Mouse (Mus musculus): ENCODE data around the gene Sept9. TPM values are rescaled to one million over a fixed set of nuclear protein-coding genes. Genes with fewer than 3 reads are reported as not detected.

The Sept9 gene
- polyA plus RNA-seq, 1 experiment: 0.37 TPM

DNA sequence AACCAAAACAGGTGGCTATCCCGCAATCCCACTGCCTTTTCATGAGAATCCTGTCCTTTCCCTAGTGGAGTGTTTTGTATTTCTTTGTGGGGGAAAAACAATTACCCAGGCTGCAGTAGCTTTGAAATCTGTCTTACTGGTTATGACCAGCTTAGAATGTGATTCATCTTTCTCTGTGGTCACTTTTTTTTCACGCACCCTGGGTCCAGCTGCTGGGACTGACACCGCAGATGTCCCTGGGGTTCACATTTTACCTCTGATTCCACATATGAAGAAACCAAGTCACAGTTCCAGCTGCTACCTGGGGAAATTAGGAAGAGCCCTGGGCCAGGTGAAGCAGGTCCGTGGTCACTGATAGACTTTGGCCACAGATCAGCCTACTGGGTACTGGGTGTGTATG lies 194.3 kb downstream of the Sept9 start:
- no peak overlapping the region for H3K4me3 ChIP-seq (replicated peaks)
- no peaks in the 10 kb centered on the region for H3K36me3 ChIP-seq (ENCODE audit: control insufficient read depth)
- peaks cover 45% of the 10 kb centered on the region for H3K27me3 ChIP-seq (ENCODE audit: control insufficient read depth)
- H3K9me3 ChIP-seq (ENCODE audit: control insufficient read depth, low read length): no peaks in the 10 kb centered on the region
- H3K4me1 ChIP-seq (ENCODE audit: control insufficient read depth): no peaks in the 10 kb centered on the region
- TF ChIP-seq TAL1 (IDR thresholded peaks at IDR 0.05; ENCODE audit: low read length): no peak
- TF ChIP-seq GATA1 (IDR thresholded peaks at IDR 0.05; ENCODE audit: low read length): no peak

GRCm38 (mm10) chr11:117394230-117395137 lies 195.0 kb downstream of the Sept9 start:
- Histone ChIP-seq H3K9me3 (ENCODE audit: control insufficient read depth, low read length) (no peaks in the 10 kb centered on the region), H3K4me1 (ENCODE audit: control insufficient read depth) (no peaks in the 10 kb centered on the region), H3K4me3 (replicated peaks) (no peak overlapping the region), H3K36me3 (ENCODE audit: control insufficient read depth) (no peaks in the 10 kb centered on the region), H3K27me3 (ENCODE audit: control insufficient read depth) (peaks cover 49% of the 10 kb centered on the region)
- TF ChIP-seq GATA1 (IDR thresholded peaks at IDR 0.05; ENCODE audit: low read length) (no peak), TAL1 (IDR thresholded peaks at IDR 0.05; ENCODE audit: low read length) (no peak)

- no peaks in the 10 kb centered on the region for H3K36me3 ChIP-seq (ENCODE audit: control insufficient read depth)
- H3K27me3 ChIP-seq (ENCODE audit: control insufficient read depth): peaks cover 52% of the 10 kb centered on the region
- H3K4me3 ChIP-seq (replicated peaks): no peak overlapping the region
- H3K4me1 ChIP-seq (ENCODE audit: control insufficient read depth): no peaks in the 10 kb centered on the region
- H3K9me3 ChIP-seq (ENCODE audit: control insufficient read depth, low read length): no peaks in the 10 kb centered on the region
- TF ChIP-seq GATA1 (IDR thresholded peaks at IDR 0.05; ENCODE audit: low read length) (no peak), TAL1 (IDR thresholded peaks at IDR 0.05; ENCODE audit: low read length) (no peak)
Observed at GRCm38 (mm10) chr11:117395228-117395627, 195.8 kb downstream of the Sept9 start.

DNA sequence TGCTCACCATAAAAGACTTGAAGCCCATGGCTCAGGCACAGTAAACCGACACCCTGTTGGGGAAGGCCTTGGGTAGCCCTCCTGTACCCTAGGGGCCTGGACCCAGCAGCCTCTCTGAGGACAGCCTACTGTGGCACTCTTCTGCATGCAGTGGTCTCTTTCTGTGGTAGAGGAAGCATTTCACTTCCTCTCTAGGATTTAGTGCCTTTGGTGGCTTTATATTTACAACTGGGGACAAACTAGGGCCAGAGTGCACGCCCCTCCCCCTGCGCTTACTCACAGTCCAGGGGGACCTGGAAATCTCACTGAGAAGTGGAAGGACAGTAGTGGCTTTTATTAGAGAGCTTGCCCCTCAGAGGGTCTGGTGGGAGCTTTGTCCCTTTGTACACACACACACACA lies 197.5 kb downstream of the Sept9 start:
- Histone ChIP-seq H3K4me1 (ENCODE audit: control insufficient read depth) (no peaks in the 10 kb centered on the region), H3K4me3 (replicated peaks) (no peak overlapping the region), H3K9me3 (ENCODE audit: control insufficient read depth, low read length) (0 out of 2 replicates have a peak, but pooled peaks cover 2% of the 10 kb centered on the region), H3K27me3 (ENCODE audit: control insufficient read depth) (peaks cover 59% of the 10 kb centered on the region), H3K36me3 (ENCODE audit: control insufficient read depth) (no peaks in the 10 kb centered on the region)
- no peak for TF ChIP-seq GATA1 (IDR thresholded peaks at IDR 0.05; ENCODE audit: low read length)
- no peak for TF ChIP-seq TAL1 (IDR thresholded peaks at IDR 0.05; ENCODE audit: low read length)

DNA sequence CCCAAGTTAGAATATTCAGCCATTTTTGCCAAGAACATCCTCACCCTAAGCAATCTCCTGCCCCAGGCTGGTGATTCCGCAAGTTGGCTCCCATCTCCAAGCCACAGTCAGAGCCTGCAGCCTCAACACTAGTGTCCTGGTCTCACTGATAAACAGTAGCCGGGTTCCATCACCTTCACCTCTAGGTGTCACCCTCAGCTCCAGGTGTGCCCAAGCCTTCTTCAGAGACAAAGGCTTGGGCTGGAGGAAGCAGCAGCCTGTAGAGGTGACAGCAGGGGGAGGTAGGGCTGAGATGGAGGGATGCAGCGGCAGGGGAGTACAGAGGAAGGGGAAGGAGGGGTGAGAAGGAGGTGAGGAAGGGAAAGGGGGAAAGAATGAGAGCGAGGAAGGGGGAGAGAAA lies 198.3 kb downstream of the Sept9 start:
- H3K27me3 ChIP-seq (ENCODE audit: control insufficient read depth): peaks cover 68% of the 10 kb centered on the region
- H3K4me1 ChIP-seq (ENCODE audit: control insufficient read depth): no peaks in the 10 kb centered on the region
- H3K36me3 ChIP-seq (ENCODE audit: control insufficient read depth): no peaks in the 10 kb centered on the region
- no peak overlapping the region for H3K4me3 ChIP-seq (replicated peaks)
- TF ChIP-seq GATA1 (IDR thresholded peaks at IDR 0.05; ENCODE audit: low read length) (no peak), TAL1 (IDR thresholded peaks at IDR 0.05; ENCODE audit: low read length) (no peak)
- 0 out of 2 replicates have a peak, but pooled peaks cover 2% of the 10 kb centered on the region for H3K9me3 ChIP-seq (ENCODE audit: control insufficient read depth, low read length)

GRCm38 (mm10) chr11:117398191-117398590 lies 198.7 kb downstream of the Sept9 start:
- no peaks in the 10 kb centered on the region for H3K36me3 ChIP-seq (ENCODE audit: control insufficient read depth)
- no peaks in the 10 kb centered on the region for H3K4me1 ChIP-seq (ENCODE audit: control insufficient read depth)
- H3K9me3 ChIP-seq (ENCODE audit: control insufficient read depth, low read length): 0 out of 2 replicates have a peak, but pooled peaks cover 2% of the 10 kb centered on the region
- H3K4me3 ChIP-seq (replicated peaks): no peak overlapping the region
- H3K27me3 ChIP-seq (ENCODE audit: control insufficient read depth): peaks cover 69% of the 10 kb centered on the region
- TF ChIP-seq TAL1 (IDR thresholded peaks at IDR 0.05; ENCODE audit: low read length) (no peak), GATA1 (IDR thresholded peaks at IDR 0.05; ENCODE audit: low read length) (no peak)

- Histone ChIP-seq H3K36me3 (ENCODE audit: control insufficient read depth) (no peaks in the 10 kb centered on the region), H3K9me3 (ENCODE audit: control insufficient read depth, low read length) (0 out of 2 replicates have a peak, but pooled peaks cover 2% of the 10 kb centered on the region), H3K4me3 (replicated peaks) (no peak overlapping the region), H3K27me3 (ENCODE audit: control insufficient read depth) (peaks cover 72% of the 10 kb centered on the region), H3K4me1 (ENCODE audit: control insufficient read depth) (peaks cover 3% of the 10 kb centered on the region)
- TF ChIP-seq GATA1 (IDR thresholded peaks at IDR 0.05; ENCODE audit: low read length) (no peak), TAL1 (IDR thresholded peaks at IDR 0.05; ENCODE audit: low read length) (no peak)
Observed at GRCm38 (mm10) chr11:117401583-117402367, 202.3 kb downstream of the Sept9 start.

DNA sequence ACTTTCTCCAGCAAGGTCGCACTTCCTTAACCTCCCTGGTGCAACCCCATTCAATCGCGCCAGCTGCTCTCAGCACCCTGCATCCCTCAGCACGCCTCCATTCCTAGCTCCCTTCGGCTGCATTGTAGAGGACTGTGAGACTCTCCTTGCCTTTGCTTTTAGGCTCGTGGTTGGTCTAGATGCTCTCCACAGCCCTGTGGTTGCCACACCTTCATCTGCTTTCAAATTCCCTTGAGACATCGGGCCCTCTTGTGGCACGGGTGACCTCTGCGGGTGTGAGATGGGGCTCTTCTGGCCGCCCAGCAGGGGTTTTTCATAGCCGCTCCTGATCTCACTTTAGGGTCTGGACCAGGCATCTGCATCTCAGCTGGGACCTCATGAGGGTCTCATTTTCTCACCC lies 203.1 kb downstream of the Sept9 start:
- Histone ChIP-seq H3K36me3 (ENCODE audit: control insufficient read depth) (no peaks in the 10 kb centered on the region), H3K4me3 (replicated peaks) (no peak overlapping the region), H3K9me3 (ENCODE audit: control insufficient read depth, low read length) (0 out of 2 replicates have a peak, but pooled peaks cover 2% of the 10 kb centered on the region), H3K4me1 (ENCODE audit: control insufficient read depth) (peaks cover 8% of the 10 kb centered on the region), H3K27me3 (ENCODE audit: control insufficient read depth) (peaks cover 75% of the 10 kb centered on the region)
- TF ChIP-seq TAL1 (IDR thresholded peaks at IDR 0.05; ENCODE audit: low read length) (no peak), GATA1 (IDR thresholded peaks at IDR 0.05; ENCODE audit: low read length) (no peak)

DNA sequence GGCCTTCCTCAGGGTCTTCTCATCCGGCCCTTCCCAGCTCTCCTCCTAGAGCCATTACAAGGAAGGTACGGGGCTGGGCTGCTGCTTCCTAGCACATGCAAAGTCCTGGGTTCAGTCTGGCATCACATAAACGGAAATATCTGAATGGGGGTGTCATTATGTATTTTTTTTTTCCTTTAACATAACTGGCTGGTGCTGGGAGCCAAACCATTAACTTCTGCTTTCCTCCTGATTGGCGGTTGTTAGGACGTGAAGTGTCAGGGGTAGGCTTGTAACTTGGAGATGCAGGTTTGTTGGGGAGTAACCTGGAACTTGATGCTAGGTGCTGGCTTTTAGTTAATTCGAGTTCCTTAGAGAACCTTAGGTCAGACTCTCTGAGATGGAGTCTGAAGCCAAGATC lies 203.6 kb downstream of the Sept9 start:
- H3K4me1 ChIP-seq (ENCODE audit: control insufficient read depth): peaks cover 13% of the 10 kb centered on the region
- H3K9me3 ChIP-seq (ENCODE audit: control insufficient read depth, low read length): 0 out of 2 replicates have a peak, but pooled peaks cover 2% of the 10 kb centered on the region
- H3K4me3 ChIP-seq (replicated peaks): no peak overlapping the region
- no peak for TF ChIP-seq TAL1 (IDR thresholded peaks at IDR 0.05; ENCODE audit: low read length)
- TF ChIP-seq GATA1 (IDR thresholded peaks at IDR 0.05; ENCODE audit: low read length): no peak
- H3K36me3 ChIP-seq (ENCODE audit: control insufficient read depth): no peaks in the 10 kb centered on the region
- peaks cover 76% of the 10 kb centered on the region for H3K27me3 ChIP-seq (ENCODE audit: control insufficient read depth)
